Mouse (Mus musculus): ENCODE measurements around the gene Rap1a.

Gene Rap1a

DNA sequence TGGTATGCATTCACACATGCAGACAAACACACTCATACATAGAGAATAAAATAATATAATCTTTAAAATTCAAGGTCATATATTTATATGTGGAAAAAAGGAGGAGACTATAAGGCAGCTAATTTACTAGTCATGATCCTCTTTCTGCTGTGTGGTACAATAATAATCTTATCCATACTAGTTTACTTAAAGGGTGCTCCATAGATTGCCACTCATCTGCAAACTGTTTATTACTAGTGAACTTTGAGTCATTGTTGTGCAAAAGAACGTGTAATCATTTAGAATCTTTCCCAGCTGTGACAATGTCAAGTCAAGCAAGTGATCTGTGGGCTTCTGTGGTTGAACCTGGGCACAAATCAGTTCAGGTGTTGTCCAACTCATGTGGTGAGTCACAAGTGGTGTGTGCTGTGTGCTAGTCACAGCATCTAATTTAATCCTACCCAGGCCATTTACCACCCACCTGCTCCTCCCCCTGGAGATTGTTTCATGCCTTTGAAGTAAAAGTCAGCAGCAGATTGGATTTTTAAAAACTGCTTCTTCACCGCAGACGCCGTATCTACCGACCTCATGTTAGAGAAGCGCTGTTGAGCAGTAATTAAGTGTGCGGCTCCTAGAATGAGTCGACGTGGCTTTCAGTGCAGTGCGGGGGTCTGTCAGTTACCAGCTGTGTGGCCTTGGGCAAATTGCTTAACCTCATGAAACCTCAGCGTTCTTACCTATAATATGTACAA, 5.5 kb upstream of the Rap1a start:
- DNase-seq (ENCODE audit: low read depth in 1 of 2, low spot score in 2 of 2), result no peak

DNA sequence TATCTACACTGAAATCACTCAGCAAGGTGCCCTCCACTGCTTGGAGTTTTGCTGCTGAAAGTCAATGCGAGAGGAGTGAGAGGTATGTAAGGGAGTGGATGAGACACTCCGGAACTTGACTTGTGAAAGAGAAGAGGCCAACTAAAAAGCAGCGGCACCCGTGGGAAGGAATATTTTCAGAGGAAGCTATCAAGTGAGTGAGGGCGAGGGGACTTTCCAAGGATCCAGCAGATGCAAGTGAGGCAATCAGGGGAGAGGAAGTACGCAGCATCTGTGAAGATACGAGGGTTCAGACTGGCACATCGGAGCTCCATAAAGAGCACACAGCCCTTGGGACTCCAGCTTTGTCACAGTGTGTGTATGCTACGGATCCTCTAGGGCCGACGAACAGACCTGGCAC, 2.5 kb upstream of the Rap1a start:
- DNase-seq (ENCODE audit: low read depth in 1 of 2, low spot score in 2 of 2), result peak; percentile 71 to 78

DNA sequence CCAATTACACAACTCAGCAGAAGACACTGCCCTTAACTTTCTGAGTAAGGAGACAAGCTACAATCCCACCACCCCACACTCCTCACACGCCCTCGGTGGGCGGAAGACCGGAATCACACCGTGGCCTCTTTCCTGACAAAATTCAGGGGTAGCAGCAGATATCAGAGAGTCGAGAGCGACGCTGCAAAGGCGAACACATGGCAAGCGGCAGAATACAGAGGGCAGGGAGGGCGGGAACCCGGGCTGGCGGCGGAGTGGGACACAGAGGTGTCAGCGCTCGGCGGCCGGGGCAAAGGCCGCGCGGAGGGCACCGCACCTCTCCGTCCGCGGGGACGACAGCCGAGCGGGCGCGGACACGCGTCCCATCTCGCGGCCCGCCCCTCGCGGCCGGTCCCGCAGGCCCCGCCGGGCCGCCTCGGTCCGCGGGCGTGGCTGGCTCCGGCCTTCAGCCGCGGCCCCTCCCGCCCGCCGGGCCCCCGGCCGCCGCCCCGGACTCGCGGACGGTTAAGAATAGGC, 403 bp downstream of the Rap1a start:
- peak in 1 of 2 experiments; percentile 30 for DNase-seq (ENCODE audit: low read depth in 1 of 2, low spot score in 2 of 2)

DNA sequence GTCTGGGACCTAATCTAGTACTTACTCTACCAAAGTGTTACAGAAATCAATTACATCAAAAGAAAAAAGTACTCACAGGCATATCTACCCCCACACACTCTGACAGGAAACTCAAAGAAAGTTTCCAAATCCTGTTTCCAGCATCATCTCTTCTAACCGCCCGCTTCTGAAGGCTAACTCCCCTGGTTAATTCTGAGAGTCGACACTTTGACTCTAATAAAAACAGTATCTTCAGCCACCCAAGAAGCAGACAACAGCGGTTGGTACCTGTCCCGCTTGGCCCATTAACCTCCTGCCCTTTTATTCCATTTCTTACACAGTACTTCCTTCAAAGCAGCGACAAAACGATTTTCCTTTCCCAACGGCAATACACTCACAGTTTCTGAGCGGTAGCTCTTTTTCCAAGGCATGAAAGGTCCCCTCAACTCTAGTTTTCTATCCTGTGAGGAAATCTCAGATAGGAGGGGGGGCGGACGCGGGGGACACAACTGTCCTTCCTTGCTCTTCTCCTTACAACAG, 921 bp downstream of the Rap1a start:
- no peak for DNase-seq (ENCODE audit: low read depth in 1 of 2, low spot score in 2 of 2)

DNA sequence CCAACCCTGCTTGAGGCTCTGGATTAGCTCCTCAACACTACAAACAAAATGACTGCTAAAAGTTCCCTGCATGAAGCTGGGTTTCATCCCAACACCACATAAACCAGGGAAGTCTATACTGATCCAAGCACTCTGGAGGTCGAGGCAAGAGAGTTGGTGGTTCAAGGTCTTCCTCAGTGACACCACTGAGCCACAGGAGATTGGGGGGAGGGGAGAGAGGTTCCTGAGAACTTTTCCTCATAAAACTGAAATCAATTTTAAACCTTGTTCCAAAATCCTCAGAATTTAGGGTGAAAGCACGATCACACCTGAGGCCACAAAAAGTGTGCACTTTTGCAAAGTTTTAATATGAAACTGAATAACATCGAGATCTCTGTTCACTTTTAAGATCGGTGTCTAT, 1.8 kb downstream of the Rap1a start:
- DNase-seq (ENCODE audit: low read depth in 1 of 2, low spot score in 2 of 2), result no peak

DNA sequence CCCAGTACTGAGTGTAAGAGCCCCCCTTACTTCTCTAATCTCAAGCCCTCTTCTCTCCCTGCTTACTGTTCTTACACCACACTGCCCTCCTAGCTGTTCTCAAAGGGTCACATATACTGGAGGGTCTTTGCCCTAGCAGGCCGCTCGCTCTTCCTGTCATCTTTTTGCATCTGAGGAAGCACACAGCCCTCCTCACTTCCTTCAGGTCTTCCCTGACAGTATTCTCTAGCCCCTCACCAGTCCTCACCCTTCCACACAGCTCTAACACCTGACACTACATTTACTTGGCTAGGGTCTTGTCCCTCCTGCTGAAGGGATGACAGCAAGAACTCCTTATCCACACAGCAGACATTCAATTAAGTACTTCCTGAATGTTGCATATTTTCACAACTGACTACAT, 2.4 kb downstream of the Rap1a start:
- no peak for DNase-seq (ENCODE audit: low read depth in 1 of 2, low spot score in 2 of 2)

DNA sequence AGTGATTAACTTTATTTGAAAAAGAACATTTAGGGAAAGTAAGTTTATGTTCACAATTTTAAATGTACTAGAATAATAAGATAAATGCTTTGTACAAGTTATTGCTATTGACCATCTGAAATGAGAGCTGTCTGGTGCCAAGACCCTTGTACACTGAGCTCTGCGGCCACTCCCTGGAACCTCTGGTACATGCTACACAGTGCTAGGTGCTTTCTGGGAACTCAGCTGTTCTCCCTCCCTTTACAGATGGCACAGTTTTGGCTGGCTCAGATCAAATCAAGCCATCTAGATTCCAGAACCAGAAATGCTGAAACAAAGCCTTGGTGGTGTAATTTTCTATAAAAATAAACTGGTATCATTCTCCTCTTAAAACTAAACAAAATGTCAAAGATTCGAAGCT, 3.7 kb downstream of the Rap1a start:
- DNase-seq (ENCODE audit: low read depth in 1 of 2, low spot score in 2 of 2), result no peak

DNA sequence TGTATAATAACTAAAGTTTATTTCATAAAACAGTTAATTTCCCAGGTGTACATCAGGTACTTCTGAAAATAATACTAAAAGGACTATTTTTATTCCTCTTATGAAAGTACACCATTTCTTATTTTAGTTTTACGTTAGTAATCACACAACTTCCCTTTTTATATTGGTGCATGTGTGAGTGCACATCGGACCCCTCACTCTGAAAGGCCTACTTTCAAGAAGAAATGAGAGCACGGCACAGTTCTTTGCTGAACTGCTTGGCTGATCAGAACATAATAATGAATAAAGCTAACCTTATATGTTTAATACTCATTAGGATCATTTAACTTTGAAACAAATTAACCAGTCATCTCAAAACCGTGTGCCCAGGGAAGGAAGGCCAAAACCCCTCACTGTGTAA, 4.4 kb downstream of the Rap1a start:
- DNase-seq (ENCODE audit: low read depth in 1 of 2, low spot score in 2 of 2), result no peak

DNA sequence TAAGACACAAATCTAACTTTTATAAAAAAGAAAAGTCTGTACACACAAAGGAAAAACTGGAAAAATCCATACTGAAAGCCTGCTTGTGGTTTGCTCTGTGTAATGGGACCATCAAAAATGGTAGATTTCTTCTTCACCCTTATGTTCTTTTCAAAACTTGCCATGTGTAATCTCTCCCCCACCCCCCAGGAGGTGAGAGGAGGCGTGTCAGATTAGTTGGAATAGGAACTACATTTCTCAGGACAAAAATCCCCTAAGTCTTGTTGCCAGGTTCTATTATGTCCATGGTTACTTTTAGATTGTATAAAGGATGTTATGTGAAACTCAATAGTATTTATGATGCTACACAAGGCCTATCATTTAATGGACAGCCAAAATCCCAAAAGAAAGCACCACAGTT, 6.8 kb downstream of the Rap1a start:
- DNase-seq (ENCODE audit: low read depth in 1 of 2, low spot score in 2 of 2), result no peak

DNA sequence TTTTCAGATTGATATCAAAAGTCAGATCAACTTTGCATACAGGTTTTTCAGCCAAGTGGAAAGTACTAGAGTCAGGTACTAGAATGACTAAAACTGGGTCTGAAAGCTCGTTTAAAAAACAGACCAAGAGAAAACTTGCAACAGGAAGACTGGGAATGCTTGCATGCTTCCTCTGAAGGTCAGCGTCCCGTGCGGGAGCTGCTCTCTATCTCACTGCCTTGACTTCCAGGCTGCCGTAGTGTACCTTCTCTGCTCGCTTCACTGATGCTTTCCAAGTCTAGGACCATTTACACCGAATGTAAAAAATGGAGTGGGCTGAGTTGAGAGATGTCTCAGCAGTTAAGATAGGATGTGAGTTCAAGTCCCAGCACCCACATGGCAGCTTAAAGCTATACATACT, 8.8 kb downstream of the Rap1a start:
- DNase-seq (ENCODE audit: low read depth in 1 of 2, low spot score in 2 of 2), result no peak

DNA sequence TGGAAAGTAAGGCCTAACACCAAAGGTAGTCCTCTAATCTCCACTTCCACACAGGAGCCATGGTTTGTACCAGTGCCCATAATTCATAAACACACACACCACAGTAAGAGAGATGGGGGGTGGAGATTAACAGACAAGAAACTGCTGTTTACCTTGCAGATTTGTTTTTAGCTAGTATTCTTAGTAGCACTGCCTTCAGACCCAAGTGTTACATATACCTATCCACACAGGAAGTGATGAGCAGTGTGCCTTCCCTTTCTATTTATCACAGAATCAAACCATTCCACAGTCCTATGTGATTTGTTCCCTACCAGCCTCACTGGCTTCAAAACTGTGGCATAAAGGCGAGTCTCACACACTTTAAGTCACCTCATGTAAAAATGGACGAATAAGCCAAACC, 10.0 kb downstream of the Rap1a start:
- no peak for DNase-seq (ENCODE audit: low read depth in 1 of 2, low spot score in 2 of 2)

DNA sequence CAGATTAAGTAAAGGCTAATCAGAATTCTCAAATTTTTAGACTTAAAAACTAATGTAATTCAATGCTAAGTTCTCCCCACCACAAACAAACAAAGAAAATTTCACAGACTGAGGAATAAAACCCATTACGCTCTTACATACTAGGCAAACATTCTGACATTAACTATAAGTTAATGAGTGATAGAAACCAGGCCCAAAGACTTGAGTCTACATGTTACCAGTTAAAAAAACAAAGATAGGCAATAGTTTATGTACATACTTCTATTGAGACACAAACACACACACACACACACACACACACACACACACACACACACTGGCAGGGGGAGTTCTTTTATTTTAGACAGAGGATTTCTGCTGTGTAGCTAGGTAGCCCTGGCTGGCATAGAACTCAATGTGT, 10.8 kb downstream of the Rap1a start:
- DNase-seq (ENCODE audit: low read depth in 1 of 2, low spot score in 2 of 2), result no peak

DNA sequence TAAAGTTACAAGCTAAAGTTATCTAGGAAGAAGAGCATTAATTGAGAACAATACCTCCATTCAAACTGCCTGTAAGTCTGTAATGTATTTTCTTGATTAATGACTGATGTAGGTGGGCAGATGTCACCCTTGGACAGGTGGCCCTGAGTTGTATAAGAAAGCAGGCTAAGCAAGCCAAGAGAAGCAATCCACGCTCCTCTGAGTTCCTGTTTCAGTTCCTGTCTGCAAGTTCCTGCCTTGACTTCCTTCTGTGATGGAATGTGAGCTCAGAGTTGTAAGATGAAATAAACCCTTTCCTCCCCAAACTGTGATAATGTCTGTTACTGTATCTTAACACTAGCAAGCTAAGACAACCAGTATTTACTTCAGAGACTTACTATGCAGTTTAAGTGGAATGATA, 11.4 kb downstream of the Rap1a start:
- DNase-seq (ENCODE audit: low read depth in 1 of 2, low spot score in 2 of 2), result no peak

DNA sequence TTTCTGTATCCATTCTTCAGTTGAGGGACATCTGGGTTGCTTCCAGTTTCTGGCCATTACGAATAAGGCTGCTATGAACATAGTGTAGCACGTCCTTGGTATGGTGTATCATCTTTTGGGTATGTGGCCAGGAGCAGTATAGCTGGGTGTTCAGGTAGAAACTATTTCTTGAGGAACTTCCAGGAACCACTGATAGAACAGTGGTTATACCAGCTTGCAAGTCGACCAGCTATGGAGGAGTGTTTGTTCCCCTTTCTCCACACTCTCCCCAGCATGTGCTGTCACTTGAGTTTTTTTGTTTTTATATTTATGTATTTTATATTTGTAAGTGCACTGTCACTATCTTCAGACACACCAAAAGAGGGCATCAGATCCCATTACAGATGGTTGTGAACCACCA, 13.8 kb downstream of the Rap1a start:
- no peak for DNase-seq (ENCODE audit: low read depth in 1 of 2, low spot score in 2 of 2)

DNA sequence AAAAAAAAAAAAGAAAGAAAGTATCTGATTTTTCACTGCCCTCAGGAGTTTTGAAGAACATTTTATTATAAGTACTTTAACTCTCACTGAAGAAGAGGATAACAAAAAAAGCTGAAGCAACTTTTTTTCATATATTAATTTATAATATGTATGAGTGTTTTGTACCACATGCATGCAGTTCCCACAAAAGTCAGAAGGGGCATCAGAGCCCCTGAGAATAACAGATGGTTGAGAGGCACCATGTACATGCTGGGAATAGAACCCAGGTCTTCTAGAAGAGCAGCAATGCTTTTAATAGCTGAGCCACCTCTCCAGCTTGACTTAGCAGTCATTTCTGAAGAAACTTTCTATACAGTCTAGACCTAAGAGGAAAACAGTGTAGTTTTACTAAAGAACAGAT, 15.3 kb downstream of the Rap1a start:
- no peak for DNase-seq (ENCODE audit: low read depth in 1 of 2, low spot score in 2 of 2)

DNA sequence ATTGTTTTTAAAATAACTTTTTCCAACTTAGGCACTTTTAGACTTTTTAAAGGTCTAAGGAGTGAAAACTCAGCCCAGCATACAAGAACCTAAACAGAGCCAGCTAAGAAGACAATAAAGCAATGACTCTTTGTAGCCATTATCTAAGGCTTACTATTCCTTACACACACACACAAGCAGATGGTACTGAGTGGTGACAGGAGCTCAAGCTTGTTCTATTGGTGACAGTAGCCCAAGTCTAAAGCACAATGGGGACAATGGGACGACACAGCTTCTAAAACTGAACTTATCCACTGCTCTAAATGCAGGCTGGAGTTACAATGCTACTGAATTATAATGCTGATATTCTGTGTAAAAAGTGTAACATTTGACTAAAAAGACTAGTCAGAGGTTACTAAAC, 17.3 kb downstream of the Rap1a start:
- DNase-seq (ENCODE audit: low read depth in 1 of 2, low spot score in 2 of 2), result no peak

DNA sequence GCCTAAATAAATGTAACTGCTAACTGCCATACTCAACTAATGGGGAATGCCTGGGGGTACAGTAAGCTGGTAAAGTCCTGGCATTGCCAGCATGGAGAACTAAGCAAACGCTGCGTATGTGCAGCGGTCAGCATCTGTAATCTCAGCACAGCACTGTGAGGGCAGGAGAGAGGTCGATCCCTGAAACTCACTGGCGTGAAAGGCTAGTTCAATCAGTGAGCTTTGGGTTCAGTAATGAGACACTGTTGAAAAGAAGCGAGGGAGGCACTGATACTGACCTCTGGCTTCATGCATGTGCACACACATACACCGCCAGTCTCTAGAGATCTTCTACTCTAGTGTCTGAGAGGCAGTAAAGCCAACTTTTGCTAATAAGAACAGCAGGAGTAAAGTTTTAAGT, 18.7 kb downstream of the Rap1a start:
- no peak for DNase-seq (ENCODE audit: low read depth in 1 of 2, low spot score in 2 of 2)

DNA sequence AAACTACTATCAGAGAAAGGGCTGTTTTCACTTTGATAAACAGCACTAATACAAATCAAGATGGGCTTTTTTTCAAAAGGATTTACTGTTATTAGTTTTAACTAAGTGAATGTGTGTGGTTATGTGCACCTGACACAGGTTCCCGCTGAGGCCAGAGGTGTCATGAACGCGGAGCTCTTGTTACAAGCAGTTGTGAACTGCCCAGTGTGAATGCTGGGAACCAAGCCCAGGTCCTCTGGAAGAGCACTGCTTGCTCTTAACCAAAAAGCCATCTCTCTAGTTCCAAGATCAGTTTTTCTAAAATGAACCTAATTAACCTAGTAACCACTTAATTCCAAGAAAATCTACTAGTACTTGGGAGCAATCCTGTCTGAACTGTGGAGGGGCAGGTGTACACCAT, 23.1 kb downstream of the Rap1a start:
- no peak for DNase-seq (ENCODE audit: low read depth in 1 of 2, low spot score in 2 of 2)

DNA sequence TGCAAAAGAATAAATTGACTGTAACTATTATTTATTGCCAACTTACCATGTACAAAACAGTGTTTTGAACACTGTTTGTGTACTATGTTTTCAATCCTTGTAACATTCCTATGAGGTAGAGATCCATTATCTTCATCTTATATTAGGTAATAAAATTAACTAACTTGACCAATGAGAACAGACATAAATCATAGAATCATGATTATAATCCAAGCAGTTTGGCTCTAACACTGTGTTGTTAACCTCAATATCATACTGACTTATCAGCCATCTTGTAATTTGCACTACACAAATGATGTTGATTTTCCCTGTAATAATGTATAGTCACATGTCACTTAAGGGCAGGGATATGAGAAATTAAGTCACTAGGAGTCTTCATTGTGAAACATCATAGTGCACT, 26.6 kb downstream of the Rap1a start:
- DNase-seq (ENCODE audit: low read depth in 1 of 2, low spot score in 2 of 2), result no peak

DNA sequence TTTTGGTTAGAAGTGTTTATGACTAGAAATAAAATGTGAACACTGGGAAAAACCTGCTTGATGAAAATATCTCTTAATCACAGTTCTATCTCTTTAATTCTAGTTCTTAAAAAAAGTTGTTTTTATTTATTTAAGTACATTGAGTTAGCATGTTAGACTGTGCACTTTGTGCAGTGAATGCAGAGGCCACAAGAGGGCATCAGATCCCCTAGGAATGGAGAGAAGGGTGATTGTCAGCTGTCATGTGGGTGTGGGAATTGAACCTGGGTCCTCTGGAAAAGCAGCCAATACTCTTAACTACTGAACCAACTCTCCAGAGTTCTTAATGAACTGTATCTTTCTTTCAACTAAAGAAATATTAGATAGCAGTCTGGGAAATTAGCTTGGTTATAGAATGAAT, 29.6 kb downstream of the Rap1a start:
- no peak for DNase-seq (ENCODE audit: low read depth in 1 of 2, low spot score in 2 of 2)

DNA sequence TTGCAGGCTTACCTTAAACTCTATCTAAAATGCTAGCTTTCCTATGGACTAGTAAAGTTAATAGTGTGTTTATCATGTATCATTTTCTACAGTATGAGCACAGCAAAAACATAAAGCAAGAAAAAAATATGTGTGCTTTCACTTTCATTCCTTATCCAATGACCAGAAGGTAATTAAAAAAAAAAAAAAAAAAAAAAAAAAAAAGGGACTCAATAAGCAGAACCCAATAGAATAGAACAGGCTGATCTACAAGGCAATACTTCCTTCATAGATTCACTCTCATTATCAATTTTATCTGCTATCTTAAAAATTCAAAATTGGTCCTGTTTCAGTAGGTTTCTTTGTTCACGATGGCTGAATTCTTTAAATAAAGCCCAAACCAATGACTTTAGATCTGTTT, 30.3 kb downstream of the Rap1a start:
- DNase-seq (ENCODE audit: low read depth in 1 of 2, low spot score in 2 of 2), result no peak

DNA sequence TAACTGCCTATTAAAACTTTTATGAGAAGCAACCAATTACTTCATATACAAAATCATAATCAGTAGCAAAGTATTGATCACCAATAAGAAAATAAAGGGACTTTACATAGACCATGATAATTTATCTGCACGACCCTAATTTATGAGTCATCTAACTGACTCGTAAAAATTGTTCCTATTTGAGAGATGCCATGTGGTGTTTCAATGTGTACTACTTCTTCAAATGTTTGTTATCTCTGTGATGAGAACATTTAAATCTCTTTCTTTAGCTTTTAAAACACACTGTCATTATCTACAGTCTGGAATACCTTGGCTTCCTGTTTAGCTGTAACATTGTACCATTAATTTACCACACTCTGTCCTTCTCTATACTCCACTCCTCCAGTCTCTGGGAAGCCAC, 31.8 kb downstream of the Rap1a start:
- no peak for DNase-seq (ENCODE audit: low read depth in 1 of 2, low spot score in 2 of 2)

DNA sequence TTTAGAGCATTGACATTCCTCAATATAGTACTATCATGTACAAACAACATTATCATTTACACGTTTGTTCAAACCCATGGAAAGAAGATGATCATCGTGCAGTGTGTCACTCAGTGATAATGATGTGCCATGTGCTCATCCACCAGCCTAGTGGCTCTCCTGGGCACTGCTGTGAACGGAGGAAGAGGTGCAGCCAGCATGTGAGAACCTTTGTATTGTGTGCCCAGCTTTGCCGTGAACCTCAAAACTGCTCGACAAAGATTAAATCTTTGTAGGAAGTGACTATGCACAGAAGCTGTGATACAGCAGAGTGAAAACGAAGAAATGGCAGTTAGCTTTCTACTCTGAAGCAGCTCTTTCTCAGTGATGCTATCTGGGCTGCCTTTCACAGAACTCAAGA, 32.6 kb downstream of the Rap1a start:
- no peak for DNase-seq (ENCODE audit: low read depth in 1 of 2, low spot score in 2 of 2)
